Mouse (Mus musculus): ENCODE data around the gene Myzap. TPM values are rescaled to one million over a fixed set of nuclear protein-coding genes. Genes with fewer than 3 reads are reported as not detected.
A peak's percentile ranks its signal among the peaks of the same experiment; 100 is the strongest.

Myzap gene
- polyA plus RNA-seq, 1 experiment from 2014 or later, result 5.1 TPM

DNA sequence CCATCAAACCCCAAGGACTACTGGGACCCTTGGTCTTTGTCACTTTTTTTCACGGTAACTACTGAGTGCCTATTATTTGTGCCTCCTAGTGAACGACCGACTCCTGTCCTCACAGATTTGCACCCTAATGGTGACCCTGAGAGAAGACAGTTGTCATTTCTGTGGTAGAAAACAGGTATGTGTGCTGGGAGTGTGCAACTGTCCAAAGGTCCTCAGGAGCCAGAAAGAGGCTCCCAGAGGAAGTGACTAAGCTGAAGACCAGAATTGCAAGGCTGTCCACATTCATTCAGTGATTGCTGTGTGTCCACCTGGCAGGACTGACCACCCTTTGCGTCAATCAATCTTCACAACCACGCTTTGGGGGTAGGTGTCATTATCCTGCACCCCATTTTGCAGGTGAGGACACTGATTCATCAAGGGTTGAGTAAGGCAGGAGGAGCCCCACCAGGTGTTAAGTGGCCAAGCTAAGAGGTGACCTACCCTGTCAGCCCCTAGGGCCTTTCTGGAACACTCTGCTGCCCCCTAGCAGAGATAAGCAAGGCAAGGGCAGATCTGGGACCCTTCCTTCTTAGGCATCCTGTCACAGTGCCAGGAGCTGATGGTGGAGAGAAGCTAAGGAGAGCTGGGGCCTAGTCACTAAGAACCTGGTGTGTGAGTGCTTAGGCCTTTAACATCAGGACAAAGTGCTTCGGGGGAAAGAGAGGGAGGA is 571 bp upstream of the Myzap start:
- Histone ChIP-seq H3K27me3 (ENCODE audit: low read depth, poor library complexity, severe bottlenecking) (peaks cover 21% of the 10 kb centered on the region), H3K4me1 (peaks cover 22% of the 10 kb centered on the region), H3K9me3 (replicated peaks) (no peaks in the 10 kb centered on the region), H3K27ac (replicated peaks) (peak overlapping the region; percentile 76; the same call in 1 of the 2 replicates), H3K4me3 (peak overlapping the region; percentile 77), H3K36me3 (no peaks in the 10 kb centered on the region)
- DNase-seq (ENCODE audit: low spot score), result no peak
- 48% methylated on average over 6 of the region's 6 CpGs for WGBS

- no peak for DNase-seq (ENCODE audit: low spot score)
- H3K4me3 ChIP-seq, result no peak overlapping the region
- 78% methylated on average over 5 of the region's 5 CpGs for WGBS
Measured at GRCm38 (mm10) chr9:71591106-71591505, 1.1 kb downstream of the Myzap start.

DNA sequence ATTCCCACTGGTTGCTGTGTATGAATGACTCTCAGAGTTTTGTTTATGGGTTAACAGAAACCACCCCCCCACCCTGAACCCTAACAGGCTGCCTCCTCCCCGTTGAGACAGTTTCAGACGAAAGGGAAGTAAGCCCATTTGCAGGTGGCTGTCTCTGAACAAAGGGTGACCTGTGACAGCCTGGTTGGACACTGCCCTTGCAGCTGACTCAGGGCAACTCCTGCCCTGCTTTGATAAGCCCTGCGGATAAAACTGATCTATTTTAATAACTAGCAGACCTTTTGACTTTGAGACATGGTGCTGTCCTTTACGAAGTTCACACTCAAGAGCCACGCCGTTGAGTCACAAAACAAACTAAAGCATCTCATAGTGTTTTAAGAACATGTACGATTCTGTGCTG is 2.4 kb downstream of the Myzap start:
- Histone ChIP-seq H3K4me1 (peaks cover 15% of the 10 kb centered on the region), H3K36me3 (no peaks in the 10 kb centered on the region), H3K27ac (replicated peaks) (no peak overlapping the region), H3K27me3 (ENCODE audit: low read depth, poor library complexity, severe bottlenecking) (peaks cover 21% of the 10 kb centered on the region), H3K4me3 (no peak overlapping the region), H3K9me3 (replicated peaks) (peaks cover 12% of the 10 kb centered on the region)
- DNase-seq (ENCODE audit: low spot score), result no peak
- WGBS, result 82% methylated on average over 7 of the region's 7 CpGs

More at GRCm38 (mm10) chr9:71591106-71591505, 1.1 kb downstream of the Myzap start:
- Histone ChIP-seq H3K27ac (replicated peaks) (no peak overlapping the region), H3K9me3 (replicated peaks) (no peaks in the 10 kb centered on the region), H3K36me3 (no peaks in the 10 kb centered on the region), H3K27me3 (ENCODE audit: low read depth, poor library complexity, severe bottlenecking) (peaks cover 21% of the 10 kb centered on the region), H3K4me1 (peaks cover 15% of the 10 kb centered on the region)

GRCm38 (mm10) chr9:71588930-71589592 is 3.1 kb downstream of the Myzap start:
- Histone ChIP-seq H3K27ac (replicated peaks) (no peak overlapping the region), H3K9me3 (replicated peaks) (peaks cover 13% of the 10 kb centered on the region), H3K4me3 (no peak overlapping the region), H3K4me1 (peaks cover 15% of the 10 kb centered on the region), H3K36me3 (no peaks in the 10 kb centered on the region), H3K27me3 (ENCODE audit: low read depth, poor library complexity, severe bottlenecking) (peaks cover 21% of the 10 kb centered on the region)
- WGBS, result 73% methylated on average over 2 of the region's 2 CpGs
- DNase-seq (ENCODE audit: low spot score), result no peak

GRCm38 (mm10) chr9:71586408-71586807 is 5.8 kb downstream of the Myzap start:
- WGBS, result 62% methylated on average over 3 of the region's 3 CpGs
- Histone ChIP-seq H3K9me3 (replicated peaks) (peaks cover 13% of the 10 kb centered on the region), H3K27me3 (ENCODE audit: low read depth, poor library complexity, severe bottlenecking) (peaks cover 13% of the 10 kb centered on the region), H3K36me3 (no peaks in the 10 kb centered on the region), H3K4me3 (no peak overlapping the region), H3K27ac (replicated peaks) (no peak overlapping the region), H3K4me1 (peaks cover 4% of the 10 kb centered on the region)
- DNase-seq (ENCODE audit: low spot score), result no peak

- Histone ChIP-seq H3K27ac (replicated peaks) (no peak overlapping the region), H3K27me3 (ENCODE audit: low read depth, poor library complexity, severe bottlenecking) (no peaks in the 10 kb centered on the region), H3K4me1 (peaks cover 4% of the 10 kb centered on the region), H3K4me3 (no peak overlapping the region), H3K9me3 (replicated peaks) (peaks cover 13% of the 10 kb centered on the region), H3K36me3 (no peaks in the 10 kb centered on the region)
- no peak for DNase-seq (ENCODE audit: low spot score)
- WGBS, result 78% methylated on average over 1 of the region's 1 CpGs
Measured at GRCm38 (mm10) chr9:71582771-71583170, 9.4 kb downstream of the Myzap start.

DNA sequence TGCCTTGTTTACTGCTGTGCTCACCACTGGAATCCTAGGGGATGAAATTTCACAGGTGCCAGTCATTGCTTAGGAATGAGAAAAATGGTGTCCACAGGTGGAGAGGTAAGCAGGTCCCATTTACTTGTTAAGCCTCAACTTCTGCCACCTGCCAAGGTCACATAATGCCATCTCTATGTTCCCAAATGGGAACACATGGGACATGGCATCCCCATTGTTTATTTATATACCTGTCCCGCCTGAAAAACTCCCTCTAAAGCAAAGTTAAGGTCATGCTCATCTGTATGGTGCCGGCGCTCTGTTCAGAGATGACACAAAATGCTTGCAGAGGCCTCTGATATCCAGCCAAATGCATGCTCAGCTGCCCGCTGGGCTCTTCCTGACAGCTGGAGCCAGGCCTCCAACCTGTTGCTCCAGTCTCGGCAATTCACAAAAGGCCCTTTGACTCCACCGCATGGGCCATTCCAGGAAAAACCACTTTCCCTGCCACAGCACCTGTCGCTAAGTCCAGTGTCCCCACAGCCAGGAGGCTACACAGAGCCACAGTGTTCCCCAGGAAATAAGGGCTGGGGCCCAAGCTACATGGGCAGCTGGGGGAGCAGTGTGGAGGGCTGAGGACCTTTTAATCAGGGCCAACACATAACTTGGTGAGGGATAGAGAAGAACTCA is 13.1 kb downstream of the Myzap start:
- WGBS, result 84% methylated on average over 7 of the region's 7 CpGs
- Histone ChIP-seq H3K36me3 (no peaks in the 10 kb centered on the region), H3K9me3 (replicated peaks) (no peaks in the 10 kb centered on the region), H3K27ac (replicated peaks) (no peak overlapping the region), H3K4me1 (peaks cover 4% of the 10 kb centered on the region), H3K27me3 (ENCODE audit: low read depth, poor library complexity, severe bottlenecking) (no peaks in the 10 kb centered on the region), H3K4me3 (no peak overlapping the region)
- DNase-seq (ENCODE audit: low spot score), result no peak

DNA sequence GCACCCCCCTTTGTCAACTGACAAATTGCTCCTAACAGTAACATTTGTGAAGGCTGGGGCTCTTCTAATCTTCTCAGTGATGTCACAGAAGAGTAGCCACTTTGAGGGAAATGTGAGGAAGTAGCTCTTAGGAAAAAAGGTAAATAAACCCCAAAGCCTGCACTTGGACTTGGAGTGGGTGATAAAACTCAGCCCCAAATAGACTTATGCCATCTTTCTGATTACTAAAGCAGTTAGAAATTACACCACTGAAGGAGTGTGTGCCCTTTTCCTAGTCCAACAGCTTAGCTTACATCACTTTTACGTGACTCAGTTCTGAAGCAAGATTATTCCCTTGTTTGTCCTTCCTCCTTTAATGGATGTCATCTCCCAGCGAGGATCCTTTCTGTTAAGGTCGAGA is 17.7 kb downstream of the Myzap start:
- H3K36me3 ChIP-seq, result no peaks in the 10 kb centered on the region
- H3K4me3 ChIP-seq, result no peak overlapping the region
- DNase-seq (ENCODE audit: low spot score), result no peak
- no peaks in the 10 kb centered on the region for H3K9me3 ChIP-seq (replicated peaks)
- no peaks in the 10 kb centered on the region for H3K27me3 ChIP-seq (ENCODE audit: low read depth, poor library complexity, severe bottlenecking)
- no peaks in the 10 kb centered on the region for H3K4me1 ChIP-seq
- no peak overlapping the region for H3K27ac ChIP-seq (replicated peaks)
- WGBS, result 83% methylated on average over 3 of the region's 3 CpGs

DNA sequence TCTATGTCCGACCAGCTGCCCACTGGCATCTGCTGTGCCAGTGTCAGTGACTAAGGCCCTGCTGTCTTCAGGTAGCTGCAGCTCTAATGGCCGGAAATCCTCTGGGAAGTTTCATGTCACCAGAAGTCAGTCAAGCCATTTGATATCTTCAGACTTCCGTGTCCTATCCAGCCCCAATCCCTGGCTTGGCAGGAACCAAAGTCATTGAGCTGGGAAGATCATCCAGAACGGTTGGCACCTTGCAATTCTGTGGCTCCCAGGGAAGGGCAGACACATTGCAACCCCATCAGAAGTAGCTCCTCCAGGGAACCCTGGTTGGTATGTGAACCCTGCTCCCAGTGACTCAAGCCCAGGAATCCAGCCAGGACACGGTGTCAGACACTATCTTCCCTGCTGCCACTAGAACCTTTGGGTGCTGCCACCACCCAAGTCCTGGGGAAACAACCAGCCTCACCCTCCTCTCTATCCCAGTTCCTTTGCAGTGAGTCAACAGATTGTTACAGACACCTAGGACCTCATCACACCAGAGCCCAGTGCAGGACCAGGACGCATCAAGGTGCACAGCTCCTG is 18.3 kb downstream of the Myzap start:
- Histone ChIP-seq H3K27me3 (ENCODE audit: low read depth, poor library complexity, severe bottlenecking) (no peaks in the 10 kb centered on the region), H3K27ac (replicated peaks) (no peak overlapping the region), H3K36me3 (no peaks in the 10 kb centered on the region), H3K4me3 (no peak overlapping the region), H3K4me1 (peaks cover under 1% of the 10 kb centered on the region; the same call in 1 of the 2 replicates), H3K9me3 (replicated peaks) (no peaks in the 10 kb centered on the region)
- WGBS, result 80% methylated on average over 6 of the region's 6 CpGs
- DNase-seq (ENCODE audit: low spot score), result no peak

- H3K27ac ChIP-seq (replicated peaks), result no peak overlapping the region
- no peaks in the 10 kb centered on the region for H3K9me3 ChIP-seq (replicated peaks)
- peaks cover 17% of the 10 kb centered on the region for H3K4me1 ChIP-seq
- H3K4me3 ChIP-seq, result no peak overlapping the region
- WGBS, result 84% methylated on average over 7 of the region's 7 CpGs
- H3K36me3 ChIP-seq, result no peaks in the 10 kb centered on the region
- no peaks in the 10 kb centered on the region for H3K27me3 ChIP-seq (ENCODE audit: low read depth, poor library complexity, severe bottlenecking)
- DNase-seq (ENCODE audit: low spot score), result no peak
Measured at GRCm38 (mm10) chr9:71571150-71571633, 21.0 kb downstream of the Myzap start.

DNA sequence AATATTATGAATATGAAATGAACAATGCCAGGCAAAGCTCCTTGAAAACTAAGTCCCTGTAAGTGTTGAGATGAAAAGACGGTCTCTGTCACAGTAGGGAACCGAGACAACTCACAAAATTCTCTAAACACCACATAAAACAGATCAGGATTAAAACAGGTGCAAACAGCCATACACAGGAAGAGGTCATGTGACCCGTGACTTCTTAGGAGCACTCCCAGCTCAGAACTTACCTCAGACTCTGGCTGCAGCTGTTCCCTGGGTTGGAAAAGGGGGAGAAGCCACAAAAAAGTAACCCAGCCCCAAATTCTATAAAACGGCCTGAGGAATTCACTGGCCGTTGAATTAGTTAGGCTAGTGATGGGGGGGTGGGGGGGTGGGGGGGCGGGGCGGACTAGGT is 22.0 kb downstream of the Myzap start:
- Histone ChIP-seq H3K27me3 (ENCODE audit: low read depth, poor library complexity, severe bottlenecking) (no peaks in the 10 kb centered on the region), H3K9me3 (replicated peaks) (no peaks in the 10 kb centered on the region), H3K4me1 (peaks cover 17% of the 10 kb centered on the region), H3K4me3 (no peak overlapping the region), H3K36me3 (no peaks in the 10 kb centered on the region), H3K27ac (replicated peaks) (no peak overlapping the region)
- WGBS, result 80% methylated on average over 7 of the region's 7 CpGs
- no peak for DNase-seq (ENCODE audit: low spot score)

- Histone ChIP-seq H3K27me3 (ENCODE audit: low read depth, poor library complexity, severe bottlenecking) (no peaks in the 10 kb centered on the region), H3K4me1 (peaks cover 17% of the 10 kb centered on the region), H3K9me3 (replicated peaks) (no peaks in the 10 kb centered on the region), H3K27ac (replicated peaks) (no peak overlapping the region), H3K4me3 (no peak overlapping the region), H3K36me3 (no peaks in the 10 kb centered on the region)
- no peak for DNase-seq (ENCODE audit: low spot score)
- WGBS, result 56% methylated on average over 5 of the region's 5 CpGs
Measured at GRCm38 (mm10) chr9:71568323-71568942, 23.7 kb downstream of the Myzap start.

All from midbrain, embryonic 10.5 days (tissue).